Mouse (Mus musculus): Measurements from ENCODE around the gene Tmem52b. TPM values are rescaled to one million over a fixed set of nuclear protein-coding genes. Genes with fewer than 3 reads are reported as not detected.

Tmem52b gene
- total and polyA plus RNA-seq, 3 experiments: not detected

DNA sequence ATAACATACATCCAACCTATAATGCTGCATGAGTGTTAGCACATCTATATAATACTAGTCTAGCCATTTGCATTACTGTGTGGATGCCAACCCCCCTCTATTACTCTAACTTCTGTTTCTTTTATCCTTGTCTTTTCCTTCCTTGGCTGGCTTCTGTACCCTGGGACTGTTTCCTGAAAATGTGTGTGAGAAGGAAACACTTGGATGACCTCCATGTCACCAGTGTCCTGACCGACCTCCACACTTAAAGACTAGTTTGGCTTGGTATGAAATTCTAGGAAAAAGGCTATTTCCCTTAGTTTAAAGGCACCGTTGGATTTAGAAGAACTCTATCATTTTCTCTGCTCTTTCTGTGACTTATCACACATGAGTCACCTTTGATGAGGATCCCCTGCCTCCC lies 15.1 kb downstream of the Tmem52b start:
- in situ Hi-C loops (cut with MboI; ENCODE audit: low pct_ligation_motif_present, low pct_unique_long_range_greater_than_20kb, low sequenced_read_pairs) (loop anchor here (25.0 kb wide), 1 partner anchor 265 kb away; no protein-coding TSS in a partner anchor), dilution Hi-C loops (cut with MboI; ENCODE audit: extremely low pct_ligation_motif_present, extremely low pct_unique_long_range_greater_than_20kb, low sequenced_read_pairs) (no loop called here)
- no peaks in the 10 kb centered on the region for H3K9me3 ChIP-seq (replicated peaks; ENCODE audit: low read length)
- H3K9ac ChIP-seq (ENCODE audit: insufficient read depth, low read depth): no peak overlapping the region
- no peak for DNase-seq (ENCODE audit: extremely low read depth)
- H3K36me3 ChIP-seq (replicated peaks in 1 of 2; ENCODE audit: control insufficient read depth in 1 of 2, insufficient read depth in 1 of 2, low read length in 1 of 2): no peaks in the 10 kb centered on the region
- no peak overlapping the region for H3K27ac ChIP-seq (ENCODE audit: insufficient read depth, low read depth)
- H3K27me3 ChIP-seq (replicated peaks): no peaks in the 10 kb centered on the region
- H3K79me2 ChIP-seq (replicated peaks; ENCODE audit: control insufficient read depth, extremely low read depth, insufficient read depth, poor library complexity, severe bottlenecking): no peaks in the 10 kb centered on the region
- H3K4me1 ChIP-seq (ENCODE audit: control insufficient read depth in 1 of 2, insufficient read depth in 2 of 2): peaks cover 0 to 2% of the 10 kb centered on the region in 2 experiments; a peak in 1 of 4 replicates
- no peak overlapping the region for H3K4me3 ChIP-seq (replicated peaks in 1 of 3; ENCODE audit: low read depth in 2 of 3, low read length in 2 of 3, poor library complexity in 1 of 3)
- H3K4me2 ChIP-seq (ENCODE audit: insufficient read depth, low read depth, poor library complexity, severe bottlenecking): no peak overlapping the region
- no peak for TF ChIP-seq MYC (IDR thresholded peaks at IDR 0.05; ENCODE audit: low read depth, low read length)
- TF ChIP-seq MAFK (IDR thresholded peaks at IDR 0.05; ENCODE audit: insufficient replicate concordance, low read length): no peak
- no peak for TF ChIP-seq SMC3 (IDR thresholded peaks at IDR 0.05; ENCODE audit: low read depth, low read length)
- TF ChIP-seq KAT2A (IDR thresholded peaks at IDR 0.05; ENCODE audit: insufficient replicate concordance, low read length): no peak
- no peak for TF ChIP-seq CTCF (conservative IDR thresholded peaks at IDR 0.05 in 1 of 2, IDR thresholded peaks at IDR 0.05 in 1 of 2; ENCODE audit: low read depth in 2 of 2, low read length in 2 of 2)
- TF ChIP-seq SIN3A (IDR thresholded peaks at IDR 0.05; ENCODE audit: low read length): no peak
- TF ChIP-seq MEF2A (IDR thresholded peaks at IDR 0.05; ENCODE audit: borderline replicate concordance, low read depth, low read length): no peak
- TF ChIP-seq MAZ (IDR thresholded peaks at IDR 0.05; ENCODE audit: low read depth, low read length): no peak
- TF ChIP-seq USF2 (conservative IDR thresholded peaks at IDR 0.05; ENCODE audit: low read depth, low read length): no peak
- no peak for TF ChIP-seq RCOR1 (conservative IDR thresholded peaks at IDR 0.05; ENCODE audit: low read depth, low read length)
- TF ChIP-seq POLR2AphosphoS2 (IDR thresholded peaks at IDR 0.05; ENCODE audit: low read depth, low read length): no peak

DNA sequence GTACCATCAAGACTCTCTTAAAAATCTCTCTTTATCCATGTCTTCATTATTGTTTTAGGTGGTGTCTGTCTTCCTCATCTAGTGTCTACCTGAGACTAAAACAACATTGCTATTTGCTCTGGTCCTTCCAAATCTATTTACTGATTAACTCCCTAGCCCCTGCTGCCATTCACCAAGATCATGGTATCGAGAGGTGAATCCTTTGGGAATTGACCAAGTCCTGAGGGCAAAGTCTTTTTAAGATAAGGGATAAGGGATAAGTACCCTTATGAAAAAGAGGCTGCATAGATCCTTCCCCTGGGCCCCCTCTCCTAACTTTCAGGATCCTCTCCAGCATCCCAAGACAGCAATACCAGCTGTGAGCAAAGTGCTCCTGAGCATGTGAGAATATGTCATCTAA lies 17.2 kb downstream of the Tmem52b start:
- peaks cover 14% of the 10 kb centered on the region for H3K79me2 ChIP-seq (replicated peaks; ENCODE audit: control insufficient read depth, extremely low read depth, insufficient read depth, poor library complexity, severe bottlenecking)
- peaks cover 0 to 9% of the 10 kb centered on the region in 2 experiments; a peak in 2 of 4 replicates for H3K4me1 ChIP-seq (ENCODE audit: control insufficient read depth in 1 of 2, insufficient read depth in 2 of 2)
- in situ Hi-C loops (cut with MboI; ENCODE audit: low pct_ligation_motif_present, low pct_unique_long_range_greater_than_20kb, low sequenced_read_pairs): loop anchor here (25.0 kb wide), 1 partner anchor 267 kb away; no protein-coding TSS in a partner anchor
- no peaks in the 10 kb centered on the region for H3K36me3 ChIP-seq (replicated peaks in 1 of 2; ENCODE audit: control insufficient read depth in 1 of 2, insufficient read depth in 1 of 2, low read length in 1 of 2)
- no peaks in the 10 kb centered on the region for H3K9me3 ChIP-seq (replicated peaks; ENCODE audit: low read length)
- no peak overlapping the region for H3K27ac ChIP-seq (ENCODE audit: insufficient read depth, low read depth)
- no peak overlapping the region for H3K4me3 ChIP-seq (replicated peaks in 1 of 3; ENCODE audit: low read depth in 2 of 3, low read length in 2 of 3, poor library complexity in 1 of 3)
- no peak for DNase-seq (ENCODE audit: extremely low read depth)
- no peaks in the 10 kb centered on the region for H3K27me3 ChIP-seq (replicated peaks)
- H3K9ac ChIP-seq (ENCODE audit: insufficient read depth, low read depth): no peak overlapping the region
- TF ChIP-seq UBTF (IDR thresholded peaks at IDR 0.05; ENCODE audit: low read depth, low read length) (no peak), POLR2AphosphoS2 (IDR thresholded peaks at IDR 0.05; ENCODE audit: low read depth, low read length) (no peak), ZNF384 (IDR thresholded peaks at IDR 0.05; ENCODE audit: low read depth, low read length) (no peak), TBP (conservative IDR thresholded peaks at IDR 0.05; ENCODE audit: low read depth, low read length) (no peak), RCOR1 (conservative IDR thresholded peaks at IDR 0.05; ENCODE audit: low read depth, low read length) (no peak)
- H3K4me2 ChIP-seq (ENCODE audit: insufficient read depth, low read depth, poor library complexity, severe bottlenecking): no peak overlapping the region
- dilution Hi-C loops (cut with MboI; ENCODE audit: extremely low pct_ligation_motif_present, extremely low pct_unique_long_range_greater_than_20kb, low sequenced_read_pairs): no loop called here

Data from CH12.LX (cell line).